ENCODE assay signal across 8 mouse cellular contexts in the genomic region with DNA sequence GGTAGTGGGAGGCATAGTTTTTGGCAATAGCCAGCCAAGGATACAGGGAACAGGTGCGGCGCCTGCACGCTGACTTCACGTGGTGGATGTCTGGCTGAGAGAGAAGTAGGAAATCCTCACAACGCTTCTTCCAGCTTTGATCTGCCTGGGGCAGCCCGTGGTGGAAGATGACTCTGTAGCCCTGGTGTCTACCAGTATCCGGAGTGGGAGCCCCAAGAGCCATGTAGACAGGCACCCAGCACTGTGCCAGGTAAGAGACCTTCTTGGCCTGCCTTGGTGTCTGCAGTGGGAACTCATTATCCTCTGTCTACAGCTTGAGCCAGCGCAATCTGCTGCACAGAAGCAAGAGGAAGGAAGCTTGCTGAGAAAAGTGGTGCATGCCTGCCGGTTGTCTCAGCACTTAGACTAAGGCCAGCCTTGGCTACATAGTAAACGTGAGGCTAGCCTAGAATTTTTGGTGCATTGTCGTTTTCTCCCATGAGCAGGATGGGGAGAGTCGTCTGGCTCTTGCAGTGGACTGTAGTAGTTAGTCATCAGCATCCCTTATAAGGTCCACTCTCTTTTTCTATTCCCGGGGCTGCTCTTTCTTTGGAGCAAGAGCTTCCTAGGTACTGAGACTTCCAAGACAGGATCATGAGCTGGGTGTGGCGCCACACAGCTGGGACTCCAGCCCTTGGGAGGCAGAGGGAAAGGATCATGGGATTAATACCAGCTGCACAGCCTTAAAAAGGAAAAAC. TPM values are rescaled to one million over a fixed set of nuclear protein-coding genes. Genes with fewer than 3 reads are reported as not detected.
DNase-seq lines count a peak whose midpoint lies in the region; ATAC-seq lines count a peak whose summit lies in the region.
"Had no signal": no experiment of that assay in that cellular context is flagged by ENCODE, and none has a peak within 500 bp of the region (broad histone marks: within the 10 kb centered on the region; RNA-seq: fewer than 3 reads in every experiment).

No protein-coding gene starts in this region.

- peak overlapping the region; percentile 60 for H3K9ac ChIP-seq in forebrain, embryonic 15.5 days (replicated peaks)
- peak overlapping the region; percentile 87 for H3K9ac ChIP-seq in liver, embryonic 13.5 days

- H3K27ac ChIP-seq in forebrain, embryonic 15.5 days (replicated peaks) = no peak overlapping the region
- peak overlapping the region; percentile 99 for H3K27ac ChIP-seq in liver, embryonic 13.5 days

- DNase-seq in thymus, postnatal 0 days (ENCODE audit: low spot score) = peak; percentile 55
- no peak for DNase-seq in thymus, postnatal 10 days (ENCODE audit: low spot score in 2 of 2)
- no peak for DNase-seq in liver, embryonic 13.5 days
- peak; percentile 42 for DNase-seq in thymus, postnatal 4 days
- no peak for DNase-seq in layer of hippocampus, adult 11-12 months (ENCODE audit: low spot score)
- DNase-seq: kidney, adult 9 months had no signal

- no peak for ATAC-seq in forebrain, embryonic 15.5 days (replicated peaks)
- ATAC-seq in liver, embryonic 13.5 days (ENCODE audit: low read depth) = no peak
- no peak for ATAC-seq in monocyte, adult 5-6 weeks (replicated peaks; ENCODE audit: insufficient number of reproducible peaks, low FRiP score, low TSS enrichment, poor library complexity, severe bottlenecking)

- 84% methylated on average over 14 of the region's 14 CpGs for WGBS in forebrain, embryonic 15.5 days
- WGBS in liver, embryonic 13.5 days (ENCODE audit: insufficient replicate concordance) = 18% methylated on average over 14 of the region's 14 CpGs

- H3K4me1 ChIP-seq in forebrain, embryonic 15.5 days = peaks cover 18% of the 10 kb centered on the region
- peaks cover 85% of the 10 kb centered on the region for H3K4me1 ChIP-seq in liver, embryonic 13.5 days (replicated peaks)

- H3K36me3 ChIP-seq in forebrain, embryonic 15.5 days = 0 out of 2 replicates have a peak, but pooled peaks cover under 1% of the 10 kb centered on the region
- peaks cover 39% of the 10 kb centered on the region for H3K36me3 ChIP-seq in liver, embryonic 13.5 days

- no peaks in the 10 kb centered on the region for H3K9me3 ChIP-seq in forebrain, embryonic 15.5 days
- no peaks in the 10 kb centered on the region for H3K9me3 ChIP-seq in liver, embryonic 13.5 days (replicated peaks)

- H3K4me2 ChIP-seq in forebrain, embryonic 15.5 days (replicated peaks) = peak overlapping the region; percentile 92
- peak overlapping the region; percentile 95 for H3K4me2 ChIP-seq in liver, embryonic 13.5 days

- no peaks in the 10 kb centered on the region for H3K27me3 ChIP-seq in forebrain, embryonic 15.5 days
- H3K27me3 ChIP-seq in liver, embryonic 13.5 days = no peaks in the 10 kb centered on the region

- H3K4me3 ChIP-seq in forebrain, embryonic 15.5 days = peak overlapping the region; percentile 54
- peak overlapping the region; percentile 80 for H3K4me3 ChIP-seq in liver, embryonic 13.5 days (replicated peaks)

RNA-seq across cellular contexts. Expression of a gene that starts 1.2 kb away (rescaled TPM):
- 39.0 and 39.5 TPM in 2 replicates for polyA plus RNA-seq in thymus, postnatal 0 days (2015; fragmentation: Nextera tagmentation; extraction: Ambion mirVana)
- polyA plus RNA-seq in forebrain, embryonic 15.5 days (2015; fragmentation: Nextera tagmentation; extraction: Ambion mirVana) = 20.7 and 21.5 TPM in 2 replicates
- 652 and 660 TPM in 2 replicates for polyA plus RNA-seq in liver, embryonic 13.5 days (2015; fragmentation: Nextera tagmentation; extraction: Ambion mirVana)
- 18.3 to 23.7 TPM (median 20.6 TPM) in 3 replicates for total RNA-seq in monocyte, adult 5-6 weeks (2017)

RNA-seq across cellular contexts. Expression of a gene that starts 17.1 kb away (rescaled TPM):
- 1.0 and 1.5 TPM in 2 replicates for polyA plus RNA-seq in thymus, postnatal 0 days (2015; fragmentation: Nextera tagmentation; extraction: Ambion mirVana)
- polyA plus RNA-seq in forebrain, embryonic 15.5 days (2015; fragmentation: Nextera tagmentation; extraction: Ambion mirVana) = 0.17 TPM in 1 of 2 replicates, not detected in the other
- 4.4 and 5.2 TPM in 2 replicates for polyA plus RNA-seq in liver, embryonic 13.5 days (2015; fragmentation: Nextera tagmentation; extraction: Ambion mirVana)
- 0.29 TPM in 1 of 3 replicates, not detected in the others for total RNA-seq in monocyte, adult 5-6 weeks (2017)

RNA-seq across cellular contexts. Expression of a gene that starts 28.7 kb away (rescaled TPM):
- 105 and 116 TPM in 2 replicates for polyA plus RNA-seq in thymus, postnatal 0 days (2015; fragmentation: Nextera tagmentation; extraction: Ambion mirVana)
- polyA plus RNA-seq in forebrain, embryonic 15.5 days (2015; fragmentation: Nextera tagmentation; extraction: Ambion mirVana) = 106 and 109 TPM in 2 replicates
- polyA plus RNA-seq in liver, embryonic 13.5 days (2015; fragmentation: Nextera tagmentation; extraction: Ambion mirVana) = 39.6 and 44.4 TPM in 2 replicates
- total RNA-seq in monocyte, adult 5-6 weeks (2017) = 38.4 to 51.0 TPM (median 44.6 TPM) in 3 replicates

RNA-seq across cellular contexts. Expression of a gene that starts 37.7 kb away (rescaled TPM):
- 19.2 and 21.9 TPM in 2 replicates for polyA plus RNA-seq in thymus, postnatal 0 days (2015; fragmentation: Nextera tagmentation; extraction: Ambion mirVana)
- 14.9 and 16.1 TPM in 2 replicates for polyA plus RNA-seq in forebrain, embryonic 15.5 days (2015; fragmentation: Nextera tagmentation; extraction: Ambion mirVana)
- polyA plus RNA-seq in liver, embryonic 13.5 days (2015; fragmentation: Nextera tagmentation; extraction: Ambion mirVana) = 13.0 and 15.3 TPM in 2 replicates
- total RNA-seq in monocyte, adult 5-6 weeks (2017) = 4.2 to 7.6 TPM (median 7.1 TPM) in 3 replicates

Comparison
In these comparisons a context has a peak if more than half of its experiments do, and no peak if none do; other contexts are left out.
1. DNase-seq: peak in thymus, postnatal 0 days (single experiment) and thymus, postnatal 4 days (single experiment); none in thymus, postnatal 10 days (0 of 2), liver, embryonic 13.5 days (single experiment) and layer of hippocampus, adult 11-12 months (single experiment).
2. RNA of a gene that starts 1.2 kb away (polyA plus RNA-seq): 652 to 660 TPM in liver, embryonic 13.5 days; 39.0 to 39.5 TPM in thymus, postnatal 0 days and 20.7 to 21.5 TPM in forebrain, embryonic 15.5 days; every median in the first group is over 10 times any median in the second.